Mouse (Mus musculus) C2C12 (cell line): ENCODE results near the gene Snrpg.

ENCODE experiments used
- CTCF ChIP-seq: IDR thresholded peaks from one replicate; pipeline ENCODE4 v1.5.1; 2011; ENCODE audit not compliant: control insufficient read depth, insufficient read depth, insufficient read length
- FOSL1 ChIP-seq: IDR thresholded peaks from one replicate; pipeline ENCODE4 v1.8.0; 2011; ENCODE audit warnings: mild to moderate bottlenecking, low read length; ENCODE audit not compliant: poor library complexity, insufficient read depth, severe bottlenecking
- MAX ChIP-seq: IDR thresholded peaks from one replicate; pipeline ENCODE4 v1.6.1; 2011; ENCODE audit warnings: mild to moderate bottlenecking, control low read depth
- MYOD1 ChIP-seq: IDR thresholded peaks from one replicate; pipeline ENCODE4 v1.6.1; 2011; ENCODE audit warnings: low read depth; ENCODE audit not compliant: control insufficient read depth, insufficient read length
- MYOG ChIP-seq: IDR thresholded peaks from one replicate; pipeline ENCODE4 v1.6.1; 2011; ENCODE audit not compliant: control insufficient read depth, insufficient read length; ENCODE audit errors: extremely low read depth
- USF1 ChIP-seq: IDR thresholded peaks from one replicate; pipeline ENCODE4 v1.6.1; 2011; ENCODE audit warnings: low read depth, mild to moderate bottlenecking, control low read depth, moderate library complexity

GRCm38 (mm10) chr6:86404100-86404861 lies 33.2 kb downstream of the Snrpg start, which contains the start of gene Tia1:
- no peak for TF ChIP-seq MAX
- TF ChIP-seq CTCF: no peak
- no peak for TF ChIP-seq USF1
- TF ChIP-seq MYOD1: no peak
- TF ChIP-seq MYOG: no peak
- no peak for TF ChIP-seq FOSL1
